Comparison of ENCODE assay signal across 11 mouse cellular contexts in the genomic region with DNA sequence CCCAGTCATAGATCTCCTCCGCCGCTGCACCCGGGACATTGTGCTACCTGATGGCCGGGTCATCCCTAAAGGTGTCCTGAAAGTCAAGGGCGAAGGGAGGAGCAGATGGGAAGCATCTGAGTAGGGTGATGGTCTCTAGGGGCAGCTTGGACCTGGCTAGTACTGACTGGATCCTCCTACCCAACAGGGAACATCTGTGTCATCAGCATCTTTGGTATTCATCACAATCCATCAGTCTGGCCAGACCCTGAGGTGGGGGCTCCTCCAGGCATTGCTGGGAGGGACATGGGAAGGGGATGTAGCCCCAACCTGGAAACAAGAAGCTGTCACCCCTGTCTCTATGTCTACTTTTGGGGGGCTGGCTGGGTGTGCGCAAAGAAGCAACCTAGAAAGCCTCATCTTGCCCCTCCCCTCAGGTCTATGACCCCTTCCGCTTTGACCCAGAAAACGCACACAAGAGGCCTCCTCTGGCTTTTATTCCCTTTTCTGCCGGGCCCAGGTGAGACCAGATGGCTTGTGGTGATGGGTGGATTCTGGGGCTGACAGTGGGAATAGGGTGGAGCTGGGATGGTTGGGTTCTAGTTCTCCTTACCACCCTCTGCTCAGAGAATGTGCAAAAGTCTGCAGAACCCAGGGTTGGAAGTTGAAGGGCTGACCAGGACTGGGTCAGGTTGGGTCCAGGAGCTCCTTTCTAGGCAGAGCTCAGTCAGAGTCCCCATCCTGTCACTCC. TPM values are rescaled to one million over a fixed set of nuclear protein-coding genes. Genes with fewer than 3 reads are reported as not detected.
DNase-seq lines count a peak whose midpoint lies in the region; ATAC-seq and TF ChIP-seq lines count a peak whose summit lies in the region.
"Not testable (repeated sequence)": the region's sequence is repeated elsewhere in the genome, so short reads cannot be mapped to it uniquely, and the experiment has no call there.
"Had no signal": no experiment of that assay in that cellular context is flagged by ENCODE, and none has a peak within 500 bp of the region (broad histone marks: within the 10 kb centered on the region; RNA-seq: fewer than 3 reads in every experiment).

No protein-coding gene starts in this region.

- TF ChIP-seq CTCF in forebrain, postnatal 0 days (IDR thresholded peaks at IDR 0.05; ENCODE audit: low read depth); liver, embryonic 14.5 days (IDR thresholded peaks at IDR 0.05; ENCODE audit: low read depth); olfactory bulb, adult 2 months (IDR thresholded peaks at IDR 0.05; ENCODE audit: insufficient read depth, low read depth, low read length): not testable (repeated sequence)

- not testable (repeated sequence) for TF ChIP-seq EP300 in liver, embryonic 14.5 days (IDR thresholded peaks at IDR 0.05; ENCODE audit: low read depth)

- H3K36me3 ChIP-seq in embryonic facial prominence, embryonic 12.5 days; forebrain, postnatal 0 days (ENCODE audit: insufficient read depth); hindbrain, embryonic 11.5 days (ENCODE audit: control insufficient read depth, insufficient read depth, low read length); kidney, embryonic 16.5 days (ENCODE audit: insufficient read depth, low read length); liver, embryonic 14.5 days (replicated peaks; ENCODE audit: control insufficient read depth, insufficient read depth, low read depth); midbrain, embryonic 11.5 days (ENCODE audit: control insufficient read depth, insufficient read depth, low read length): not testable (repeated sequence)

- TF ChIP-seq POLR2A in olfactory bulb, adult 2 months (IDR thresholded peaks at IDR 0.05; ENCODE audit: insufficient read depth, low read depth, low read length) = not testable (repeated sequence)

- not testable (repeated sequence) for H3K27ac ChIP-seq in embryonic facial prominence, embryonic 12.5 days; forebrain, postnatal 0 days (ENCODE audit: low read depth, low read length); hindbrain, embryonic 11.5 days (ENCODE audit: low read depth, low read length); kidney, embryonic 16.5 days (ENCODE audit: low read length); liver, embryonic 14.5 days; midbrain, embryonic 11.5 days (ENCODE audit: low read depth, low read length)
- H3K27ac ChIP-seq in olfactory bulb, adult 2 months (ENCODE audit: insufficient read depth, low read depth, low read length) = peak overlapping the region; percentile 36; the same call in 1 of the 2 replicates

- DNase-seq in forebrain, postnatal 0 days; hindbrain, embryonic 11.5 days (ENCODE audit: low spot score); liver, embryonic 14.5 days (ENCODE audit: low read depth in 3 of 3, low spot score in 3 of 3); midbrain, embryonic 11.5 days (ENCODE audit: low spot score, missing footprints): not testable (repeated sequence)

- peak overlapping the region; percentile 40; the same call in 1 of the 2 replicates for H3K9ac ChIP-seq in embryonic facial prominence, embryonic 12.5 days
- H3K9ac ChIP-seq in forebrain, postnatal 0 days = peak overlapping the region; percentile 63
- peak overlapping the region; percentile 56; the same call in 1 of the 2 replicates for H3K9ac ChIP-seq in hindbrain, embryonic 11.5 days (ENCODE audit: low read depth, low read length)
- H3K9ac ChIP-seq in kidney, embryonic 16.5 days (replicated peaks; ENCODE audit: low read length) = peak overlapping the region; percentile 63
- not testable (repeated sequence) for H3K9ac ChIP-seq in liver, embryonic 14.5 days (replicated peaks)
- peak overlapping the region; percentile 55 for H3K9ac ChIP-seq in midbrain, embryonic 11.5 days (ENCODE audit: low read length)

- H3K4me2 ChIP-seq in embryonic facial prominence, embryonic 12.5 days (replicated peaks) = peak overlapping the region; percentile 63
- peak overlapping the region; percentile 66 for H3K4me2 ChIP-seq in forebrain, postnatal 0 days (ENCODE audit: low read depth)
- peak overlapping the region; percentile 55 for H3K4me2 ChIP-seq in hindbrain, embryonic 11.5 days (replicated peaks; ENCODE audit: low read depth, low read length)
- H3K4me2 ChIP-seq in kidney, embryonic 16.5 days (replicated peaks; ENCODE audit: low read depth, low read length) = peak overlapping the region; percentile 57
- peak overlapping the region; percentile 35 for H3K4me2 ChIP-seq in liver, embryonic 14.5 days (ENCODE audit: low read depth)
- peak overlapping the region; percentile 53 for H3K4me2 ChIP-seq in midbrain, embryonic 11.5 days

- H3K4me3 ChIP-seq in embryonic facial prominence, embryonic 12.5 days = peak overlapping the region; percentile 31
- H3K4me3 ChIP-seq in forebrain, postnatal 0 days (ENCODE audit: low read depth, low read length) = peak overlapping the region; percentile 41
- peak overlapping the region; percentile 31 for H3K4me3 ChIP-seq in hindbrain, embryonic 11.5 days (ENCODE audit: low read depth, low read length)
- peak overlapping the region; percentile 41 for H3K4me3 ChIP-seq in kidney, embryonic 16.5 days (ENCODE audit: low read length)
- H3K4me3 ChIP-seq in liver, embryonic 14.5 days (ENCODE audit: insufficient read depth in 1 of 2, low read depth in 2 of 2, low read length in 2 of 2) = not testable (repeated sequence)
- peak overlapping the region; percentile 31 for H3K4me3 ChIP-seq in midbrain, embryonic 11.5 days (ENCODE audit: low read depth, low read length)
- peak overlapping the region; percentile 53 for H3K4me3 ChIP-seq in olfactory bulb, adult 2 months (ENCODE audit: insufficient read depth, low read depth, low read length)

- H3K4me1 ChIP-seq in embryonic facial prominence, embryonic 12.5 days; forebrain, postnatal 0 days (ENCODE audit: insufficient read depth); hindbrain, embryonic 11.5 days (replicated peaks; ENCODE audit: control insufficient read depth, insufficient read depth, low read length); kidney, embryonic 16.5 days (ENCODE audit: insufficient read depth, low read length); liver, embryonic 14.5 days (replicated peaks; ENCODE audit: control insufficient read depth in 2 of 2, insufficient read depth in 2 of 2, low read length in 1 of 2); midbrain, embryonic 11.5 days (ENCODE audit: control insufficient read depth, insufficient read depth, low read length); olfactory bulb, adult 2 months (ENCODE audit: control insufficient read depth, insufficient read depth, low read length): not testable (repeated sequence)

- not testable (repeated sequence) for H3K27me3 ChIP-seq in embryonic facial prominence, embryonic 12.5 days; forebrain, postnatal 0 days (ENCODE audit: insufficient read depth, low read length); hindbrain, embryonic 11.5 days (ENCODE audit: control insufficient read depth, insufficient read depth, low read length); kidney, embryonic 16.5 days (ENCODE audit: insufficient read depth, low read length); liver, embryonic 14.5 days (ENCODE audit: control insufficient read depth, insufficient read depth, low read length); midbrain, embryonic 11.5 days (ENCODE audit: control insufficient read depth, insufficient read depth, low read length)

- H3K9me3 ChIP-seq in embryonic facial prominence, embryonic 12.5 days; forebrain, postnatal 0 days (ENCODE audit: low read length); hindbrain, embryonic 11.5 days (ENCODE audit: control insufficient read depth, low read length); kidney, embryonic 16.5 days (ENCODE audit: low read length); liver, embryonic 14.5 days (ENCODE audit: control insufficient read depth, low read length); midbrain, embryonic 11.5 days (ENCODE audit: control insufficient read depth, low read length): not testable (repeated sequence)

- not testable (repeated sequence) for ATAC-seq in embryonic facial prominence, embryonic 12.5 days (ENCODE audit: insufficient number of reproducible peaks, insufficient read depth, low FRiP score, low TSS enrichment); forebrain, postnatal 0 days; liver, embryonic 14.5 days (ENCODE audit: insufficient read depth)
- peak; percentile 25 for ATAC-seq in hindbrain, embryonic 11.5 days (ENCODE audit: low FRiP score)
- ATAC-seq in kidney, embryonic 16.5 days (ENCODE audit: low FRiP score, low TSS enrichment) = peak; percentile 65; the same call in 1 of the 2 replicates
- peak; percentile 48 for ATAC-seq in midbrain, embryonic 11.5 days (ENCODE audit: low FRiP score)

- 86% methylated on average over 9 of the region's 9 CpGs for WGBS in embryonic facial prominence, embryonic 12.5 days
- WGBS in forebrain, postnatal 0 days = 89% methylated on average over 9 of the region's 9 CpGs
- 84% methylated on average over 9 of the region's 9 CpGs for WGBS in hindbrain, embryonic 11.5 days
- 88% methylated on average over 9 of the region's 9 CpGs for WGBS in kidney, embryonic 16.5 days
- 70% methylated on average over 9 of the region's 9 CpGs for WGBS in liver, embryonic 14.5 days (ENCODE audit: insufficient replicate concordance)
- 84% methylated on average over 9 of the region's 9 CpGs for WGBS in midbrain, embryonic 11.5 days
- 84% methylated on average over 9 of the region's 9 CpGs for WGBS in olfactory bulb, adult 2 months

RNA-seq across cellular contexts. Expression of a gene that starts 13.3 kb away (rescaled TPM):
- polyA plus RNA-seq in embryonic facial prominence, embryonic 12.5 days (2016; fragmentation: Nextera tagmentation; extraction: Ambion mirVana) = not detected in 2 replicates
- not detected in 2 replicates for total RNA-seq in forebrain, postnatal 0 days (2014; rRNA removed)
- 0.44 TPM in 1 of 2 replicates, not detected in the other for polyA plus RNA-seq in forebrain, postnatal 0 days (2015; fragmentation: Nextera tagmentation; extraction: Ambion mirVana)
- not detected in 2 replicates for polyA plus RNA-seq in hindbrain, embryonic 11.5 days (2014; fragmentation: Nextera tagmentation; extraction: Ambion mirVana)
- not detected in 2 replicates for polyA plus RNA-seq in kidney, embryonic 16.5 days (2015; fragmentation: Nextera tagmentation; extraction: Ambion mirVana)
- not detected in 2 replicates for polyA plus RNA-seq in liver, embryonic 14.5 days (2012; rRNA removed)
- polyA plus RNA-seq in liver, embryonic 14.5 days (2014; fragmentation: Nextera tagmentation; extraction: Ambion mirVana) = not detected in 2 replicates
- polyA plus RNA-seq in midbrain, embryonic 11.5 days (2014; fragmentation: Nextera tagmentation; extraction: Ambion mirVana) = 0.32 TPM in 1 of 2 replicates, not detected in the other
- polyA plus RNA-seq in olfactory bulb, adult 2 months (2012; ENCODE audit: insufficient read depth, insufficient read length, low replicate concordance, missing spikeins) = not detected in 2 replicates
- total RNA-seq: adrenal gland, postnatal 4 days; gastrocnemius, adult 8-10 months; heart, postnatal 25 days; layer of hippocampus, postnatal 36 days had no signal

RNA-seq across cellular contexts. Expression of a gene that starts 24.3 kb away (rescaled TPM):
- polyA plus RNA-seq in embryonic facial prominence, embryonic 12.5 days (2016; fragmentation: Nextera tagmentation; extraction: Ambion mirVana) = not detected in 2 replicates
- total RNA-seq in forebrain, postnatal 0 days (2014; rRNA removed) = not detected in 2 replicates
- 0.16 TPM in 1 of 2 replicates, not detected in the other for polyA plus RNA-seq in forebrain, postnatal 0 days (2015; fragmentation: Nextera tagmentation; extraction: Ambion mirVana)
- not detected in 2 replicates for polyA plus RNA-seq in hindbrain, embryonic 11.5 days (2014; fragmentation: Nextera tagmentation; extraction: Ambion mirVana)
- polyA plus RNA-seq in kidney, embryonic 16.5 days (2015; fragmentation: Nextera tagmentation; extraction: Ambion mirVana) = not detected in 2 replicates
- polyA plus RNA-seq in liver, embryonic 14.5 days (2012; rRNA removed) = not detected in 2 replicates
- not detected in 2 replicates for polyA plus RNA-seq in liver, embryonic 14.5 days (2014; fragmentation: Nextera tagmentation; extraction: Ambion mirVana)
- polyA plus RNA-seq in midbrain, embryonic 11.5 days (2014; fragmentation: Nextera tagmentation; extraction: Ambion mirVana) = not detected in 2 replicates
- not detected in 2 replicates for polyA plus RNA-seq in olfactory bulb, adult 2 months (2012; ENCODE audit: insufficient read depth, insufficient read length, low replicate concordance, missing spikeins)
- total RNA-seq: adrenal gland, postnatal 4 days; gastrocnemius, adult 8-10 months; heart, postnatal 25 days; layer of hippocampus, postnatal 36 days had no signal

RNA-seq across cellular contexts. Expression of a gene that starts 51.0 kb away (rescaled TPM):
- 0.15 and 0.24 TPM in 2 replicates for polyA plus RNA-seq in embryonic facial prominence, embryonic 12.5 days (2016; fragmentation: Nextera tagmentation; extraction: Ambion mirVana)
- 4.2 and 9.0 TPM in 2 replicates for total RNA-seq in forebrain, postnatal 0 days (2014; rRNA removed)
- 1.6 and 2.9 TPM in 2 replicates for polyA plus RNA-seq in forebrain, postnatal 0 days (2015; fragmentation: Nextera tagmentation; extraction: Ambion mirVana)
- polyA plus RNA-seq in hindbrain, embryonic 11.5 days (2014; fragmentation: Nextera tagmentation; extraction: Ambion mirVana) = 0.43 and 0.66 TPM in 2 replicates
- not detected in 2 replicates for polyA plus RNA-seq in kidney, embryonic 16.5 days (2015; fragmentation: Nextera tagmentation; extraction: Ambion mirVana)
- 3.9 and 4.4 TPM in 2 replicates for polyA plus RNA-seq in liver, embryonic 14.5 days (2012; rRNA removed)
- 2.3 and 3.0 TPM in 2 replicates for polyA plus RNA-seq in liver, embryonic 14.5 days (2014; fragmentation: Nextera tagmentation; extraction: Ambion mirVana)
- polyA plus RNA-seq in midbrain, embryonic 11.5 days (2014; fragmentation: Nextera tagmentation; extraction: Ambion mirVana) = 0.46 and 1.0 TPM in 2 replicates
- not detected in 2 replicates for polyA plus RNA-seq in olfactory bulb, adult 2 months (2012; ENCODE audit: insufficient read depth, insufficient read length, low replicate concordance, missing spikeins)
- total RNA-seq: heart, postnatal 25 days had no signal
